10 mouse cellular contexts compared by ENCODE assay signal in the genomic region with DNA sequence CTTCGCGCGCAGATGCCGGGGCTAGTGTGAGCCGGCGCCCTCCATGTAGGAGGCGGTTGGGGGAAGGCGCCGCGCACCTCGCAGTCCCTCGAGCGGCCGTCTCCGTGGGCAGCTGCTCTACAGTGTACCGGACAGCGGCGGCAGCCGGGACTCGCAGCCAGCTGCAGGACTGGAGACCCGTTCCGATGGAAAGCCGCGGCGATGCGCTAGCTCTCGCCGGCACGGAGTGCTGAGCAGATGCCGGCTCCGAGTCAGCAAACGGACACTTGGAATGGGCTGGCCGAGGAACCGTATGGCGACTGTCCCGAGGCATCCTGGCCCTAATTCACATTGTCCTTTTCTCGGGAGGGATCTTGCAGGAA. TPM values are rescaled to one million over a fixed set of nuclear protein-coding genes. Genes with fewer than 3 reads are reported as not detected.
DNase-seq lines count a peak whose midpoint lies in the region; ATAC-seq lines count a peak whose summit lies in the region.
"Had no signal": no experiment of that assay in that cellular context is flagged by ENCODE, and none has a peak within 500 bp of the region (broad histone marks: within the 10 kb centered on the region; RNA-seq: fewer than 3 reads in every experiment).

No protein-coding gene starts in this region.

- no peaks in the 10 kb centered on the region for H3K36me3 ChIP-seq in heart, embryonic 16.5 days (ENCODE audit: control insufficient read depth, insufficient read depth)
- no peaks in the 10 kb centered on the region for H3K36me3 ChIP-seq in embryonic facial prominence, embryonic 10.5 days (replicated peaks)
- no peaks in the 10 kb centered on the region for H3K36me3 ChIP-seq in hindbrain, embryonic 15.5 days
- no peaks in the 10 kb centered on the region for H3K36me3 ChIP-seq in midbrain, embryonic 14.5 days (ENCODE audit: control insufficient read depth, insufficient read depth, low read length)

- intact Hi-C loops in heart, postnatal 25 days (cut with DNase I): no loop called here

- no peak overlapping the region for H3K9ac ChIP-seq in heart, embryonic 16.5 days (ENCODE audit: low read length)
- no peak overlapping the region for H3K9ac ChIP-seq in hindbrain, embryonic 15.5 days
- no peak overlapping the region for H3K9ac ChIP-seq in midbrain, embryonic 14.5 days (replicated peaks; ENCODE audit: low read length)

- peak overlapping the region; percentile 53 for H3K4me3 ChIP-seq in heart, embryonic 16.5 days (ENCODE audit: low read length)
- peak overlapping the region; percentile 71 for H3K4me3 ChIP-seq in embryonic facial prominence, embryonic 10.5 days
- H3K4me3 ChIP-seq in hindbrain, embryonic 15.5 days: peak overlapping the region; percentile 17; the same call in 1 of the 2 replicates
- no peak overlapping the region for H3K4me3 ChIP-seq in midbrain, embryonic 14.5 days (replicated peaks; ENCODE audit: low read depth, low read length)

- peaks cover 95% of the 10 kb centered on the region for H3K27me3 ChIP-seq in heart, embryonic 16.5 days (ENCODE audit: control insufficient read depth, insufficient read depth, low read length)
- peaks cover 100% of the 10 kb centered on the region for H3K27me3 ChIP-seq in embryonic facial prominence, embryonic 10.5 days (replicated peaks; ENCODE audit: low read depth, poor library complexity, severe bottlenecking)
- peaks cover 93% of the 10 kb centered on the region for H3K27me3 ChIP-seq in hindbrain, embryonic 15.5 days
- H3K27me3 ChIP-seq in midbrain, embryonic 14.5 days (ENCODE audit: control insufficient read depth, insufficient read depth, low read length): peaks cover 98% of the 10 kb centered on the region

- no peak for DNase-seq in heart, postnatal 25 days (ENCODE audit: low spot score)
- no peak for DNase-seq in embryonic facial prominence, embryonic 10.5 days (ENCODE audit: low spot score)
- peak; percentile 45 for DNase-seq in midbrain, embryonic 14.5 days
- no peak for DNase-seq in B cell, adult 2 months
- DNase-seq in cerebellum, postnatal 25 days: no peak

- H3K4me1 ChIP-seq in heart, embryonic 16.5 days (ENCODE audit: control insufficient read depth, insufficient read depth, low read length): peaks cover 12% of the 10 kb centered on the region
- peaks cover 48% of the 10 kb centered on the region for H3K4me1 ChIP-seq in embryonic facial prominence, embryonic 10.5 days
- H3K4me1 ChIP-seq in hindbrain, embryonic 15.5 days (replicated peaks): peaks cover 25% of the 10 kb centered on the region
- peaks cover 7% of the 10 kb centered on the region for H3K4me1 ChIP-seq in midbrain, embryonic 14.5 days (ENCODE audit: control insufficient read depth, insufficient read depth, low read length)

- ATAC-seq in heart, embryonic 16.5 days (replicated peaks; ENCODE audit: extremely low read depth, insufficient read depth, low FRiP score): no peak
- no peak for ATAC-seq in hindbrain, embryonic 15.5 days (ENCODE audit: low FRiP score, low read depth)
- ATAC-seq in midbrain, embryonic 14.5 days (ENCODE audit: low FRiP score, low TSS enrichment): no peak
- ATAC-seq in erythroid progenitor cell, adult 5-6 weeks (replicated peaks; ENCODE audit: low FRiP score, poor library complexity, severe bottlenecking): no peak

- H3K27ac ChIP-seq in heart, embryonic 16.5 days (ENCODE audit: low read length): no peak overlapping the region
- peak overlapping the region; percentile 36; the same call in 1 of the 2 replicates for H3K27ac ChIP-seq in embryonic facial prominence, embryonic 10.5 days (replicated peaks)
- H3K27ac ChIP-seq in hindbrain, embryonic 15.5 days (replicated peaks): no peak overlapping the region
- no peak overlapping the region for H3K27ac ChIP-seq in midbrain, embryonic 14.5 days (replicated peaks; ENCODE audit: low read depth, low read length)

- peak overlapping the region; percentile 70 for H3K4me2 ChIP-seq in heart, embryonic 16.5 days (ENCODE audit: low read depth, low read length)
- peak overlapping the region; percentile 44 for H3K4me2 ChIP-seq in hindbrain, embryonic 15.5 days
- H3K4me2 ChIP-seq in midbrain, embryonic 14.5 days (ENCODE audit: low read length): peak overlapping the region; percentile 33

- 2% methylated on average over 37 of the region's 37 CpGs for WGBS in heart, embryonic 16.5 days
- WGBS in embryonic facial prominence, embryonic 10.5 days: under 1% methylated on average over 37 of the region's 37 CpGs
- under 1% methylated on average over 31 of the region's 37 CpGs for WGBS in hindbrain, embryonic 15.5 days
- WGBS in midbrain, embryonic 14.5 days: under 1% methylated on average over 37 of the region's 37 CpGs

- peaks cover 6% of the 10 kb centered on the region for H3K9me3 ChIP-seq in heart, embryonic 16.5 days (replicated peaks; ENCODE audit: control insufficient read depth, low read length)
- H3K9me3 ChIP-seq in embryonic facial prominence, embryonic 10.5 days: no peaks in the 10 kb centered on the region
- H3K9me3 ChIP-seq in hindbrain, embryonic 15.5 days: no peaks in the 10 kb centered on the region
- no peaks in the 10 kb centered on the region for H3K9me3 ChIP-seq in midbrain, embryonic 14.5 days (ENCODE audit: control insufficient read depth, low read length)

RNA-seq across cellular contexts. Expression of a gene that starts 3.4 kb away (rescaled TPM):
- not detected in 2 replicates for polyA plus RNA-seq in heart, embryonic 16.5 days (2015; fragmentation: Nextera tagmentation; extraction: Ambion mirVana)
- total RNA-seq in heart, postnatal 25 days (2021): not detected
- polyA plus RNA-seq in embryonic facial prominence, embryonic 10.5 days (2016; fragmentation: Nextera tagmentation; extraction: Ambion mirVana): 3.4 and 5.5 TPM in 2 replicates
- 0.47 TPM in 1 of 2 replicates, not detected in the other for polyA plus RNA-seq in hindbrain, embryonic 15.5 days (2015; fragmentation: Nextera tagmentation; extraction: Ambion mirVana)
- not detected in 2 replicates for polyA plus RNA-seq in midbrain, embryonic 14.5 days (2014; fragmentation: Nextera tagmentation; extraction: Ambion mirVana)
- not detected in 2 replicates for total RNA-seq in erythroid progenitor cell, adult 5-6 weeks (2015; ENCODE audit: low replicate concordance)
- not detected in 2 replicates for total RNA-seq in erythroid progenitor cell, adult 5-6 weeks (2017; ENCODE audit: low replicate concordance)
- total RNA-seq: gastrocnemius, adult 18-20 months; left cerebral cortex, postnatal 14 days had no signal
